Mouse (Mus musculus): ENCODE data around the gene Dmkn.
"Not testable (repeated sequence)": the region's sequence is repeated elsewhere in the genome, so short reads cannot be mapped to it uniquely, and the experiment has no call there.

Gene Dmkn

DNA sequence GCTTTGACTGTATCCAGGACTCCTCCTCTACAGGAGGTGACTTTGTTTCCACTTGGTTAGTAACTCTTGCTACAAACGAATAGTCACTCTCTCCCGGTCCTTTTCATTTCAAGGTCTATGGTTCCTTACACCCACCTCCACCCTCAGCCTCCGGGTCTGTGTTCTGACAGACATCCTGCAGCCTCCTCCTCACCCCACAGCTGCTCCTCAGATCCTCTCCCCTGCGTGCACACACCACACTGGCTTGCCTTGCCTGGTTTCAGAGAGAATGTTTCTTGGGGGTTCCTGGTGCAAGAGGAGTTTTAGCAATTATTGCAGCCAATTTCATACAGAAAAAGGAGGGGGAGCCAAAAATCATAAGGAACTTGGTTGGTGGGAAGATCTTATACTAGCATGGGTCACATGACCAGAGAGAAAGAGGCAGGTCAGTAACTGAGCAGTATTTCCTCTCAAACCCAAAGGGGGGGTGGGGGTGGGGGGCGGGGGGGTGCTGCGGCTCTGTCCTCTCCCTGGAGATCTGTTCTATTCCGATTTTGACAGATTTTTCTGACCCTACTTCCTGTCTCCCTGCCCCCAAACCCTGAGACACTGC is 57.4 kb downstream of the Dmkn start:
- no peak for DNase-seq

DNA sequence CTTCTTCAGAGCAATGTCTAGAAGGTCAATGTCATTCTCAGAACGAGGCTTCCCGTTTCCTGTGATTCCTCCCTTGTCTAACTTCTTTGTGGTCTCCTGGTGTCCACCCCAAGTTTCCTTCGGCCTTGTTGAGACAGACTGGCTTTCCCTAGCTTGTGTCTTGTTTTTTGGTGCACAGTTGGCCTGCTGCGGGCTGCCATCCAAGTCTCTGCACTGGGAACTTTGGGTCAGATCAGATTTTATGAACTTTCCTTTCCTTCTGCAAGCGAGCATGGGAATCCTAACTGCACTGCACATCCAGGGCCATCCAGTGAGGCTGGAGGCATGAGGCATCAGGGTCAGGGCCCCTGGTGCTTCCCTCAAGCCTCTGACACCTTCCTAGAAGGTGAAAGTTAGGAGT is 58.0 kb downstream of the Dmkn start:
- no peak for DNase-seq

DNA sequence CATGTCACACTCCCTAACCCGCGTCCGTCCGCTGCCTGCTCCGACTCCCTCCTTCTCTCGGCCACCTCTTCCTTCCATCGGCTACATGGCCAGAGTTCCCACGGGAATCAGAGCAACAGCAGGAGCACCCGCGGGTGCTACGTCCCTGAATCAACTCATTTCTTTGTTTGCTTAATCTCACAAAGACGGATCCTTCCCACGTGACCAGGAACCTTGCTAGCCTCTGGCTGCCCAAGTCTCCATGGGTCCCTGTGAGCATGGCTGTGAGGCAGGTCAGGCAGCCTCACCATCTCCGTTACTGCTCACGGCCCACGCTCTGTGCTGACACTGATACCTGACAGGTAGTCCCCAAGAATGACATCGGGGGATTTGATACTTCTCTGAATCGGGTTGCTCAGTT is 60.1 kb downstream of the Dmkn start, which contains the start of gene Ffar2:
TSS of gene Ffar2 (minus strand) at position 101 of the 400 bp plus-strand sequence.
- no peak for DNase-seq

DNA sequence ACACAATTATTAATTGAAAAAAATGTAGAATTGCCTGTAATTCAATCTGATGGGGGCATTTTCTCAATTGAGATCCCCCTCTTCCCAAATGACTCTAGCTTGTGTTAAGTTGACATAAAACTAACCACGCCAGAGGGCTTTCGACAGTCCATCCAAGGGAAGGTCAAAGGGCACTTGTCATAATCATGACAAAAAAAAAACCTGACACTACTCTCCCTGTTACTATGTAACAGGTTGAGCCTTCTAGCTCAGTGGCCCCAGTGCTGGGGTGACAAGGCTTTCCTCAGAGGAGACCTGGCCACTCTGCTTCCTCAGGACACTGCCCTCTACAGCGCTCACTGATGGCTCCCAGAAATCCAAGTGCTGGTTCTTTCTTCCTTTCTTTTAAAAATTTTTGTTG is 60.8 kb downstream of the Dmkn start:
- no peak for DNase-seq

DNA sequence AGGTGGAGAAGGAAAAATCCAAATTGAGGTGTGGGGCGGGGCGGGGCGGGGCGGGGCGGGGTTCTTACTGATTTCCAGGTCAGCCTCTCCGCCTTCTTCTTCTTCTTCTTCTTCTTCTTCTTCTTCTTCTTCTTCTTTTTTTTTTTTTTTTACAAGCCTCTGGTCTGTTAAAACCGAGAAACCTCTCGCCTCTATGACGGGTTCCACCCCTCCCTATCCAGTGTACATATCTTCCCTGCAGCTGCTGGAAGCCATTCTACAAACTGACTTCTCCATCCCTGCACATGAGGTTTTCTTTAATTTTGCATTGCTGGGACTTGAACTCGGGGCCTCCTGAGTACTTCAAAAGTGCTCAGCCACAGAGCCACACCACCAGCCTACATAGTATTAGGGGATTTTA is 63.1 kb downstream of the Dmkn start:
- no peak for DNase-seq

DNA sequence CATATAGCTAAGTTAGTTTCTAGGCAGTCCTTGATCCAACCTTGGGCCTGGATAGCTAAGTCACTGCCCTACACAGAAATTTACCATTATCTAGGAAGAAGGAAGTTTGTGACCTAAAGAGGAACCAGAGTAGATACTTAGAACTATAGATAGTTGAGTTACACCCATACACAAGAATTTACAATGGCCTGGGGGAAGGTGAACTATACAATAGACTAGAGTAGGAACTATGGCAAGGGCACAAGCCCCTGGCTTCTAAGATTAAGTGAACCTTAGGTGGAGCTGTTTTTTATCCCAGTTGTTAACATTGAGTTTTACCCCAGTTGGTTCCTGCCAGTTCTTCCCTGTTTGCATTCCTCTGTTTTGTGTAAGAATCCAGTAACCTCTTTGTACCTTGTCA is 65.3 kb downstream of the Dmkn start:
- not testable (repeated sequence) for DNase-seq

DNA sequence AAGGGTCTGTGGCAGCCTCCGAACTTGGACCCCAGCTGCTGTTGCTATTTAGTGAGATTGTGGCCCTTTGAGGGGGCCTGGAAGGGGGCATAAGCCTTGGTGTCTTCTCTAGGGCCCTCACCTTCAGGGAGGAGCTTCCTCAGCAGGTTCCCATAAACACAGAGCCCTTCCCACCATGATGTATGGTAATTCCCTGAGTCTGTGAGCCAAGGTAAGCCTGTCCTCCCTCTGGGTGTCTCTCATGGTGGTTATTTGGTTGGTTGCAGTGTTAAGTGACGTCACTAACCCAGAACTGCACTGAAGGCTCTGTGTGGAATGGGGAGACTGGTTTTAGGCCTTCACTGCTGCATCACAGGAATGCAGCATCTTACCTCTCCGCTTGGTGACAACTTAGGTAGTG is 65.9 kb downstream of the Dmkn start:
- no peak for DNase-seq

Measured in cerebellum, adult 9-11 months (tissue).